Mouse (Mus musculus) heart, adult 9 months (tissue): Measurements from ENCODE around the gene Slc2a4.
"Not testable (repeated sequence)": the region's sequence is repeated elsewhere in the genome, so short reads cannot be mapped to it uniquely, and the experiment has no call there.

Experiments used
- DNase-seq, 2 experiments: peaks; one replicate each; pipeline ENCODE4 v3.0.0; 2022; ENCODE audit warnings: low spot score in 2 of 2

Gene Slc2a4

DNA sequence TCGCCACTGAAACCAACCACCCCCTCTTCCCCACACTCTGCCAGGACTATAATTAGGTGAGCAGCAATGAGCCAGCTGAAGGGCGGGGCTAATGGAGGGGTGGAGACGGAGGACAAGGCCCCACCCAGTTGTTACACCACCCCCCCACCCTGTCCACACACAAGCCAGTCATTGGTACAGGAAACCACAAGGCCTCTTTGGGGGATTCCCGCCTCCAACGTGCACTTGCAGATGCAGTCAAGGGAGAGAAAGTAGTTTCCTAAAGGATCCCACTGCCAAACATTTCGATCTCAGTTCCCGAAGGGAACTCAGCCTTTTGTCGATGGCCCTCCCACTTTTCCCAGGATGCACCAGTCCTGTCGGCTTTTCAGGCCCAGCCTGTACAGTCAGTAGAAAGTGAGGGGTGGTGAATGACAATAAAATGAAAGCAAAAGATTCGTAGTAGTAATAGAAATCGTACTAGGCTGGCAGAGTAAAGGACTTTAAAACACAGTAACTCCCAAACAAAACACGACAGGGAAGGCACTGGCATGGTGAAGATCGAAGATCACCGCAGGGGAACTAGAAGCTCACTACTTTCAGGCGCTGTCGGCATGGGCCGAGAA, 28.2 kb downstream of the Slc2a4 start:
- DNase-seq = peak; percentile 84 to 85

DNA sequence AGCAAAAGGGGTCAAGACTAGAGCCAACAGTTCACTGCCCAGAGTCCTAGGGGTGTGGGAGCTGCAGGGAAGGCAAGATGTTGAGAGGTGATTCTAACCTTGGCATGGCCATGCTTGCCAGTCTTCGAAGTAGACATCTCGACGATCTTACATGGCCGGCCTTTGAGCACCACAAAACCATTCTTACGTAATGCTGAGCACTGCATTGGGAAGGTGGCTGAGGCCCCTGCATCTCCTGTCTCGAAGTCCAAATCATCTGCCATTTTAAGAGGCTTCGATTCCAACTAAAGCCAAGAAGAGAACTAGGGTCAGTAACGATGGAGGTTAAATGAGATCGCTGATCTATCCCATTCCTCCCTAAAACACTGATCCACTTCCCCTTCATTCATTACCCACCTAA, 28.9 kb downstream of the Slc2a4 start:
- no peak for DNase-seq

DNA sequence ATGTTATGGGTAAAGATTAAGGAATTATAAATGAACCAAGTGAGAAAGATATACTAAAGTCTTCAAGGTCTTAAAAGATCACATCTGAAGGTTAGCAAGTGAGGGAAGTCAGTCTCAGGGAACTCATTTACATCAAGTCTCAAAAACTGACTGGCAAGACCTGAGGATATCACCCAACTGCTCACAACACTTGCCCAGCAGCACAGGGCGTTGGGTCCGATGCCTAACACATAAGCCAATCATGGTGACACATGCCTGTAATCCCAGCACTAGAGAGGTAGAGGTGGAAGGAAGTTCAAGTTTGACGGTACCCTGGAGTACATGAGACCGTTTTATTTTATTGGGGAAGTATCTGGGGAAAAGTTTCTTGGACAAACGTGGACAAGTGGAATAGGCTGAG, 29.9 kb downstream of the Slc2a4 start:
- no peak for DNase-seq

DNA sequence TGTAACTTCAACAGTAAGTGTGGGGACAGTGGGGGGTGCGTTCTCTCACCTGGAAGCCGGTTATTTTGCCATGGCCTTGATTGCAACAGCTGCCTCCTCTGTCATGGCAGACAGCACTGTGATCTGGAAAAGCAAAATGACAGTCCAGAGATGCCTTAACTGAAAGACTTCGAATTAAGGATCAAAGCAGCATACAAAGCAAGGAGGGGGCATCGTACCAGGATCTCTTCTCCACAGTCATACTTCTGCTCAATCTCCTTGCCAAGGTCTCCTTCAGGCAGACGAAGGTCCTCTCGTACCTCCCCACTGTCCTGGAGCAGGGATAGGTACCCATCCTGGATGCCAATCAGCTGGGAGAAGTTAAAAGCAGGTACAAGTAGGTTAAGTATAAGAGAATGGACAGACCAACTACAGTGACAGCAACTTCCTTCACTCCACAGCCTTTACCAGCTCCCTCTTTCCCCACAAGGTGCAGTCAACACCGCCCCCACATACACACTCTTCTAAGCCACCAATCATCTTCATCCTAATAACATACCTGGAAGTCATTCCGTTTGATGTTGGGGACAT, 30.5 kb downstream of the Slc2a4 start:
- no peak for DNase-seq

DNA sequence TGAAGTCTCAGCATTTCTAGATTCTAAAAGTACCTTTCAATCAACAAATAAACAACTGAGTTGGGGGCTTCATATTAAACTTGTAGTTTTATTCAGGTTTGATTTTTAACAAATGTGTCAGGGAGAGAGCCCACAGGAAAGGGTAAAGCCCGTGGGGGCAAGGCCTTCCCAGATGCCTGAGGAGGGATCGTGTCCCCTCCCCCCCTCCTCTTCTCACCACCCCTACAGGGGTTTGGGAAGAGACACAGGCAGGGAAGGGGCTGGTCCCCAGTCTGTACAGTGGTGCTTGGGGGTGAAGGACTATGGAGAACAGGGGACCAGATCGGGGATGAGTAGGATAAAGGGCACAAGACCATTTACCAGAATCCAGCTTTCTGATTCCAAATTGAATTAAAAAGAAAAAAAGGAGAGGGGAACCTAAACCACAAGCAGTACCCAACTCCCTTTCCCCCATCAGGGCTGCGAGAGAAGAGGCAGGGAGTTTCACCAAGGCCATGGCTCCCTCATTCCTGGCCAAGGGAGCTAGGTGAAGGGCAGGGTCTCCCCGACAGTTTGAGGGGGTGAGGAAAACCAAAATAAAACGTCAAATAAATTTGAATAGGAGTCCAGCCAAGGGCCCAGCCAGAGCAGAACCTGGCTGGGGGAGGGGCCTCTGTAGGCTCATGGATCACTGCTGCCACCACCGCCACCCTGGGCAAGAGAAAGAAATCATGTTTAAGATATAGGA, 31.2 kb downstream of the Slc2a4 start:
- DNase-seq = not testable (repeated sequence)

DNA sequence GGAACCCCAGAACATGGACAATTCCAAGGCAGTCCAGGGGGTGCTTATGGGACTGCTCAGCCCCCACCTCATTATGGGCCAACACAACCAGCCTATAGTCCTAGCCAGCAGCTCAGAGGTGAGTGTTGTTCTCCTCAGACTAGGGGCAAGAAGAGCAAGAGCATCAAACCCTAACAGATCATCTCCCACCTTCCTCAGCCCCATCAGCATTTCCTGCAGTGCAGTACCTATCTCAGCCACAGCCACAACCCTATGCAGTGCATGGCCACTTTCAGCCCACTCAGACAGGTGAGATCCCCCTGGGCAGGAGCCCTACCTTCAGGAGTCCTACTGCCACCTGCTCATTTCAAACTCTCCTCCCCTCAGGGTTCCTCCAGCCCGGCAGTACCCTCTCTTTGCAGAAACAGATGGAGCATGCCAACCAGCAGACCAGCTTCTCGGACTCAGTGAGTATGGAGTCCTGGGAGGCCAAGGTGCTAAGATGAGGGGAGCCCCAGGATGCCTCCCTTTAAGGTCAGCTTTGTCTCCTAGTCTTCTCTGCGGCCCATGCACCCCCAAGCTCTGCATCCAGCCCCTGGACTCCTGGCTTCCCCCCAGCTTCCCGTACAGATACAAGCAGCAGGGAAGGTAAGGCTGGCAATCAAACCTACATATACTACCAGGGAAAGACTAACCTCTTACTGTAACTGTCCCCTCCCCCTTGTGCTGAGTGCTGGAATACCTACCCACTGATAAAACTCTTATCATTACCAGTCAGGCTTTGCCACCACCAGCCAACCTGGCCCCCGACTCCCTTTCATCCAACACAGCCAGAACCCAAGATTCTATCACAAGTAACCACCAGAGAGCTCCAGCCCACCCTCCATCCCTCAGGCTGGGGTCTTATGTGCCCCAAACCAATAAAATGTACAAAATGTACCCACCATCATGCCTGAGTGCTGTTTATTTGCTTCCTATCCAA, 32.0 kb downstream of the Slc2a4 start:
- no peak for DNase-seq

DNA sequence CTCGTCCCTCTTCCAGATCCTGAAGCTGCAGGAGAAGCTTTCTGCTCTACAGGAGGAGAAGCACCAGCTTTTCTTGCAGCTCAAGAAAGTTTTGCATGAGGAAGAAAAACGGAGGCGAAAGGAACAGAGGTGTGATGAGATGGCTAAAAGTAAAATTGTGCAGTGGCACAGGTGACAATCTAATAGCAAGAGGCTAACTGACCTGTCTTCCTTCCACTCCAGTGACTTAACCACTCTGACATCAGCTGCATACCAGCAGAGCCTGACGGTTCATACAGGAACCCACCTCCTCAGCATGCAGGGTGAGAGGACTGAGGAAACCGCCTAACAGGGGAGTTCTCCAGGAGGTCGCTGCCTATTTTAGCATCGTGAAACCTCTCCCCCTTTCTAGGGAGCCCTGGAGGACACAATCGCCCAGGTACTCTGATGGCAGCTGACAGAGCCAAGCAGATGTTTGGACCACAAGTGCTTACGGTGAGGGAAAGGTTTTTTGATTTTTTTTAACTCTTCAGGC, 33.0 kb downstream of the Slc2a4 start:
- no peak for DNase-seq

DNA sequence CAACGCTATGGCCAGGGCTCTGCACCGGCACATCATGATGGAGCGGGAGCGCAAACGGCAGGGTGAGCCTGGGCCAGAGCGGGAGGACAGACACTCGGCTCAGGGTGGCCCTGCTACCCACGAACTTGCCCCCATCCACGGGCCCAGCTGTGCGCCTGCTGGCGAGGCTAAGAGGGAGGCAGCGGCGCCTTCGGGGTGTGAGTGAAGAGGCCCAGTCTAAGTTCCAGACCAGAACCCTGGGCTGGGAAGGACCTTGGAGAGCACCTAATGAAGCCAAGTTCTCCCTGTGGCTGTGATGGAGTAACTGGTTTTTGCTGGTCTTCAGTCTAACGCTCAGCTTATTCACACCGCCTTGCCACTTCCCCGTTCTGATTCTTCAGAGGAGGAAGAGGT, 33.6 kb downstream of the Slc2a4 start:
- DNase-seq = no peak

DNA sequence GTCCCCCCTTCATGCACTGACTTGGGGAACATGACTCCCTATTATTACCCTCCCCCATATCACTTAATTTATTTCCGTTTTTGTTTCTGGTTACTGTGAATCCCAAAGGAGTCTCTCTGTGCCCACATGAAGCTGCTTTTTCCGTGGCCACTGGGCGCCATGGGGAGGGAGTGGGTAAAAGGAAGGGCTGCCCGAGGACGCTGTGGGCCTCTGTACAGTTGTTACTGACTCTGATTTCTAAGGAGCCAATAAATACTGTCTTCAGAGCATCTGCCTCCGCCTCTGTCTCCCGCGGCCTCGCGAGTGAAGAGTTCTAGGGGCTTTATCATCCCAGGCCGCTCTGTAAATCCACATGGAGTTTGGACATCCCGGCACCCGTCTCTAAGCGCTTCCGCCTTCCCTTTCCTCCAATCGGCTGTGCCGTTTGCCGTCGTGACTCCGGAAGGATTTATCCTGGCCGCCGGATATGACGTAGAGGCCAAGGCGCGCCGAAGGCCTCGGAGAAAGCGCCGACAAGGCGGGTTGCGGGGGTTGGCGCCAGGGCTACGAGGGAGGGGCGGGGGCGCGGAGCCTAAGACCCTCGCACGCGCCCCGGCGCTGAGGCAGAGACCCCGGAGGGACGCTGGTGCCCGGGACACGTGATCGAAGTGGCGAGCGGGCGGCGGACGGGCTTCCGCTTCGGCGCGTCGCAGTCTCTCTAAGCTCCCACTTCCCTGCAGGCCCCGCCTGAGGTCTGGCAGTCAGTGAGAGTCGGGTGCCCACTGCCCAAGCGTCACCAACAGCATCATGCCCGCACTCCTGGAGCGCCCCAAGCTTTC, 34.2 kb downstream of the Slc2a4 start, which contains the start of gene Gps2:
TSS of gene Gps2 (plus strand) at position 335 of the 818 bp plus-strand sequence.
- DNase-seq = peak; percentile 91 to 93

DNA sequence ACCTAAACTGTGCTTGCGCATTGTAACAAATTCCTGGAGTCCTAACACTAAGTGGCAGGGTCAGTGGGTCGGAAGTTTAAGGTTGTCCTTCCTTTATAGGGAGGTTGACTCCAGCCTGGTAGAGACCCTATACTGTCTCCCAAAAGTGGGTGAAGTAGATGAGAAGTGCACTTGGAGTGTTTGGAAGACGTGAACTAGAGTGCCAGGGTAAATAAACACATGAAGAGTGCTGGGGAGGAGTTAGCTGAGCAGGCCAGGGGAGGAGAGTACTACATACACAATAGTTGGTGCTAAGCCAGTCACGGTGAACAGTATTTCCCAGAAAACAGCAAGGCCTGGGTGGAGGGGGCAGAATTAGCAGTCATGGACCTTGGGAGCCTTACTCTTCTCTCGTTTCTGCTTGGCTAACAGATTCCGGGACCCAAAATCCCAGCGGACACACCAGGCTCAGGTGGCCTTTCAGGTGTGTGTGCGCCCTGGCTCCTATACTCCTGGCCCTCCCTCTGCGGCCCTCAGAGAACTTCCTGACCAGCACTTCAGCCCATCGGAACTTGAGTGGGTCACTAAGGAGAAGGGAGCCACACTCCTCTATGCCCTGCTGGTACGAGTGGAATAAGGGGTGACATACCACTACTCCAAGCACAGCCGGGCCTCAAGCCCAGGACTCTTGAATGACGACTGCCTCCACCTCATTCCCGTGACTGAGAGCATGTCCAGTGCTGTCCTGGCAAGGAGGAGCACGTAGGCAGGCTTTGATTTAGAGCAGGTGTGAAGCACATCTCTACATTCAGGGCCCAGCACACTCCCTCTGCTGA, 35.1 kb downstream of the Slc2a4 start:
- DNase-seq = no peak

DNA sequence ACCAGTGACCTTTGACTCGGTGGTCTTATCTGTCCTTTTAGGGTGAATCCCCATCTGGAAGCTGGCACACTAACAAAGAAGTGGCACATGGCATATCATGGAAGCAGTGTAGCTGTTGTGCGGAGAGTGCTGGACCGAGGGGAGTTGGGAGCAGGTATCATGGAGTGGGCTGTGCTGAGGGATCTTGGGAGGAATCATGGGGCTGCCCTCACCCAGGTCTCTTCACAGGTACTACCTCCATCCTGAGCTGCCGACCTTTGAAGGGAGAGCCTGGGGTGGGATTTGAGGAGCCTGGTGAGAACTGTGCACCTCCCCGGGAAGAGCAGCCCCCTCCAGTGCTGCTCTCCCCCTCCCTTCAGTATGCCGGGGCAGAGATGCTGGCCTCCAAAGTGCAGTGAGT, 36.3 kb downstream of the Slc2a4 start:
- DNase-seq = no peak

DNA sequence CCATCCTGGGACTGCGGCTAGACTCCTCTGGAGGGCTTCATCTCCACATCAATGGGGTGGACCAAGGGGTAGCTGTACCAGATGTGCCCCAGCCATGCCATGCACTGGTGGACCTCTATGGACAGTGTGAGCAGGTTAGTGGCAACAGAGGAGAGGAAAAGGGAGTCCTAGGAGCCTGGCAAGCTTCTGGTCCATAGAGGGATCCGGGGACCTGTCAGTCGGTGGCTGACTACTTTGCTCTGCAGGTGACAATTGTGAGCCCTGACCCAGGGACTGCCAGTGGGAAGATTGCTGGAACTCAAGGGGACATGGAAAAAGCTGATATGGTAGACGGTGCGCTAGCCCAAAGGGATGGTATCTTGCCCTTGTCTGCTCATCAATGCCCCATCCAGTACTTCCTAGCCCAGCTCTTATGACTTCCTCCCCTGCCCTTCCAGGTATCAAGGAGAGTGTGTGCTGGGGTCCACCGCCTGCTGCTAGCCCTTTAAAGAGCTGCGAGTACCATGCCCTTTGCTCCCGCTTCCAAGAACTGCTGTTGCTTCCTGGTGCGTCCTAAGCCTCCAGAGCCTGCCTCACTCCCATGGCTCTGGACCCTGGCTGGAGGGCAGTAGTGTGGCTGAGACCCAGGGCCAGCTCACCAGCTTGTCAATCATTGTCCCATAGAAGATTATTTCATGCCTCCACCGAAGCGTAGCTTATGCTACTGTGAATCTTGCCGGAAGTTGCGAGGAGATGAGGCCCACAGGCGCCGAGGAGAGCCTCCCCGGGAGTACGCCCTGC, 37.0 kb downstream of the Slc2a4 start:
- DNase-seq = no peak

DNA sequence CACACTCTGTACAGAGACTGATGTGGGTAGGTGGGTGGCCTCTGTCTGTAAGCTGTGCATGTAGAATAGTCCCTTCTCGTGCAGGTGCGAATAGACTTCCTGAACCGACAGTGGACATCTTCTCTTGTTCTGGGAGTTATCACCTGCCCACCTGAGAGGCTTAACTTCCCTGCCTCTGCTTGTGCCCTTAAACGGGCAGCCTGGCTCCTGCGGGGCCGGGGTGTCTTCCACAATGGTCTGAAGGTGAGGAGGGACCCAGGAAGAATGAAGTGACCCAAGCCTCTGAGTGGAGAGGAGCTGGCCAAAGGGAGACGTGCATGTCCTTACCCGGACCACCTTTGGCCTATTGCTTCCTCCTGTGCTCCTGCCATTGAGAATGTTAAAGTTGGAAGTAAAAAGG, 37.8 kb downstream of the Slc2a4 start:
- DNase-seq = no peak

DNA sequence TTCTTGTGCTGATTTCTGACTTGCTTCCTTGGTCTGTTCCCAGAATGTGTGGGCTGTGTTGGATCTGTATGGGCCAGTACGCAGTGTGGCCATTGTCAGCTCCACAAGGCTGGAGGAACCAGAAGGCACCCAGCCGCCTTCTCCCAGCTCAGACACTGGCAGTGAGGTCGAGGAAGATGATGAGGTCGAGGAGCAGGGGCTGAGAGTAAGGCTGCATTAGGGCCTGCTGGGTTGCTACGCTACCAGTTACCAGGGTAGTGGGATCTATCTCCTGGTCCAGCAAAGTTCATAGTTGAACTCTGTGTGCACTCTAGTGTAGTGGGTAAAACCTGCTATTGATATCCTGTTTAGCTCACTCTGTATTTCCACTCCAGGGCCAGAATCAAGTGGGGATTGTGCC, 38.8 kb downstream of the Slc2a4 start:
- no peak for DNase-seq

DNA sequence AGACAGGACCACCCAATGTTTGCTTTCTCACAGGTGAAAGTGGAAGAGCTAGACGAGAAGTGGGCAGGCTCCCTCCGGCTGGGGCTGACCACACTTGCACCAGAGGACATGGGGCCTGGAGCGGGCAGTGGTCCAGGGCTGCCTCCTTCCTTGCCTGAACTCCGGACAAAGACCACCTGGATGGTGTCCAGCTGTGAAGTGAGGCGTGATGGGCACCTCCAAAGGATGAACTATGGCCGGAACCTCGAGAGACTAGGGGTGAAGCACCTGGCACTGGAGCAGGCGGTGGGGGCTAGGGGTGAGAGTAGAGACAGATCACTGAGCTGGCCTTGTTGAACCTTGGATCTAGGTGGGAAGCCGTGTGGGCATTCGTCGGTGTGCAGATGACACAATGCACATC, 39.3 kb downstream of the Slc2a4 start:
- DNase-seq = no peak

DNA sequence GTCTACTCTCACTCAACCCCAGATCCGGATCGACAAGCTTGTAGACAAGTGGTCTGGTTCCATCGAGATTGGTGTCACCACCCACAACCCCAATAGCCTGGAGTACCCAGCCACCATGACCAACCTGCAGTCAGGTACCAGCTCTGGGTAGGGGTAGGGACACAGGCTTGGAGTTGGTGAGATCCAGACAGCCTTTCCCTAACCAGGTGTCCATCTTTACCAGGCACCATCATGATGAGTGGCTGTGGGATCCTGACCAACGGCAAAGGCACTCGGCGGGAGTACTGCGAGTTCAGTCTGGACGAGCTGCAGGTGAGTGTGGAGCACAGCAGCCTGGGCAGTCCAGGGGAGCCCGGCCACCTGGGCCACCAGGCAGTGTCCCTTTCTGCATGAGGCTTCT, 43.7 kb downstream of the Slc2a4 start:
- no peak for DNase-seq

DNA sequence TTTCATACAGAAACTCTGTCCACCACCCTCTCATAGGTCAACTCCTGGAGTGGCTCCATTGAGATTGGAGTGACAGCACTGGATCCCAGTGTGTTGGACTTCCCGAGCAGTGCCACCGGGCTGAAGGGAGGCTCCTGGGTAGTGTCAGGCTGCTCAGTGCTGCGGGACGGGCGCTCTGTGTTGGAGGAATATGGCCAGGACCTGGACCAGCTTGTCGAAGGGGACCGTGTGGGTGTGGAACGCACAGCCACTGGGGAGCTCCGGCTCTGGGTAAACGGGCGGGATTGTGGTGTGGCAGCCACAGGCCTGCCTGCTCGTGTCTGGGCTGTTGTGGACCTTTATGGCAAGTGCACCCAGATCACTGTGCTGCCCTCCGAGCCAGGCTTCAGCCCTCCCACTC, 45.0 kb downstream of the Slc2a4 start:
- DNase-seq = no peak

DNA sequence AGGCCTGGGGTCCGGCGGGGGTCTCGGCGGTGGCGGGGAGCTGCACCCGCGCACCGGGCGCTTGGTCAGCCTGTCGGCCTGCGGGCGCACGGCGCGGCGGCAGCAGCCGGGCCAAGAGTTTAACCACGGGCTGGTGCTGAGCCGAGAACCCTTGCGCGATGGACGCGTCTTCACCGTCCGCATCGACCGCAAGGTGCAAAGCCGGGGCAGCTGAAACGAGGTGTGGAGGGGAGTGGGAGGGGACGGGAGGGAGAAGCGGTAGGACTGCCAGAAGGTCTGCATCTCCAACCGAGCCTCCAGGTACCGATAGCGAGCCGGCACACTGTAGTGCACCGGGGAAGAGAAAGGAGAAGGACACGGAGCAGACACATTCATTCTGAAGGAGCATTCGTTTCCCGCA, 46.0 kb downstream of the Slc2a4 start:
- peak in 1 of 2 experiments; percentile 27 for DNase-seq

DNA sequence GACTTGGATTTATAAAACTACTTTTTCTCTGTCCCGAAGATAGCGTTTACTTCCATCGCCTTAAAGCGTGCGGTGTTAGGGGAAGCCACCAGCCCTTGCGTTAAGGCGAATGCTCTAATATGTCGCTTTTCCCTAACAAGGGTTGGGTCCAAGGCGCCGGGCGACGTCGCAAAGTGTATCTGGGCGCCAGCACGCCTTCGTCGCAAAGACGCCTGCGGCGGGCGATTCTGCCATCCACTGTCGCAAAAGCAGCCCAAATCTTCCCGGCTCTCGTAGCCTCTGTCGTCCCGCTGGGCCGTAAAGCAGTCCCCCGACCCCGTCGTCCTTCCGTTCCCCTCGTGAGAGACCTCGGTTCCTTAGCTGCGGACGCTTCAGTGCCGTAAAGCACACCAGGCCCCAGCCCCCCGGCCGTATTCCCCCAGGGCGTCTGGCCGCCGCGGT, 46.6 kb downstream of the Slc2a4 start:
- DNase-seq = peak; percentile 97 to 98
